Mouse (Mus musculus) megakaryocyte, embryonic 14.5 days (primary cell): Measurements from ENCODE around the gene Dnajb2.

ENCODE experiments used
- FLI1 ChIP-seq: IDR thresholded peaks from 2 replicates; pipeline ENCODE4 v1.6.1; 2012; ENCODE audit warnings: low read length, inconsistent platforms, mixed read lengths
- GATA1 ChIP-seq: IDR thresholded peaks from 3 replicates; pipeline ENCODE4 v1.6.1; 2012; ENCODE audit warnings: mixed read lengths, low read length, inconsistent platforms, borderline replicate concordance

DNA sequence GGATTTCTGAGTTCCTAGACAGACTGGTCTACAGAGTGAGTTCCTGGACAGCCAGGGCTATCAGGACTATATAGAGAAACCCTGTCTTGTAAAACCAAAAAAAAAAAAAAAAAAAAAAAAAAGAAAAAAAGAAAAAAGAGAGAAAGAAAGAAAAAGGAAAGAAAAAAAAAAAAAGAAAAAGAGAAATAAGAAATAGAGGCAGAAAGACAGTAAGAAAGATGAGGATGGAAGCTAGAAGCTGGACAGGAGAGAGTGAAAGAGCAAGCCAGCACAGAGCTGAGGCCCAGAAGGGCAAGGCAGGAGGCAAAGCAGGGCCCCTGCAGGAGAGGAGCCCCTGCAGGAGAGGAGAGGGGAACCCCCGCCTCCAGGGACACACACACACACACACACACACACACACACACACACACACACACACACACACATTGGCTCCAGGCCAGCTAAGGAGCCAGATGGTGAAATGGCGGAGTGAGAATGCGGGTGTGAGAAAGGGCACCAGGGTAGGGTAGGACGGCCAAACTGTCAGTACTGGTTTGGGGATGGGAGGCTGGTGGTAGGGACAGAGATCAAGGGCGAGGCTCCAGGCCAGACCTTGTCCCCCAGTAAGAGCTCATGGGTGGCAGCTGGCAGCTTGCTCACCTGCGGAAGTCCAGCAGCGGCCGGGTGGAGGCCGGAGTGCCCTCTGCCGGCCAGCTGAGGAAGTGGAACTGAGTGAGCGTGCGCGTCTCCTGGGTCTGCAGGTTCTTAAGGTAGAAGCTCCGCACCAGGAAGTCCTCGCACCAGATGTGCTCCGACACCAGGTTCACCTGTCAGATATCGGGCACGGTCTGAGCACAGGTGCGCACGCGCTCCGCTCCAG is 15.1 kb downstream of the Dnajb2 start:
- TF ChIP-seq GATA1 (no peak), FLI1 (no peak)
